Mouse (Mus musculus) common myeloid progenitor, adult 5-6 weeks (primary cell): ENCODE data around the gene Dhx16. TPM values are rescaled to one million over a fixed set of nuclear protein-coding genes. Genes with fewer than 3 reads are reported as not detected.
"Not testable (repeated sequence)": the region's sequence is repeated elsewhere in the genome, so short reads cannot be mapped to it uniquely, and the experiment has no call there.

Source experiments
- ATAC-seq: replicated peaks from 2 replicates; pipeline ENCODE4 v1.8.0; 2016; ENCODE audit warnings: low read depth, mild to moderate bottlenecking, moderate TSS enrichment, inconsistent platforms; ENCODE audit not compliant: poor library complexity, severe bottlenecking
- total RNA-seq: library from RNA; stranded (forward); fragments of 200-1000, 187-1606 nt; gene quantifications from 2 replicates; pipeline ENCODE4 v1.2.3, GENCODE M21; 2017

Gene Dhx16
- total RNA-seq, result 42.3 and 52.4 TPM in 2 replicates

GRCm38 (mm10) chr17:35879245-35880057, at the start of gene Dhx16:
TSS of gene Dhx16 (plus strand) at chr17:35879819.
- ATAC-seq, result peak; percentile 97

- no peak for ATAC-seq
These were observed 47.0 kb upstream of the Dhx16 start for GRCm38 (mm10) chr17:35832400-35833238.

GRCm38 (mm10) chr17:35833239-35833751, 46.3 kb upstream of the Dhx16 start:
- ATAC-seq, result no peak

- ATAC-seq, result no peak
These were observed 45.7 kb upstream of the Dhx16 start for GRCm38 (mm10) chr17:35833894-35834293.

GRCm38 (mm10) chr17:35834696-35835422, 44.8 kb upstream of the Dhx16 start:
- no peak for ATAC-seq

GRCm38 (mm10) chr17:35835424-35836140, 44.0 kb upstream of the Dhx16 start:
- ATAC-seq, result no peak

- ATAC-seq, result peak; percentile 15
These were observed 43.2 kb upstream of the Dhx16 start for GRCm38 (mm10) chr17:35836178-35836965.

- peak; percentile 12; the same call in 1 of the 2 replicates for ATAC-seq
These were observed 42.6 kb upstream of the Dhx16 start for GRCm38 (mm10) chr17:35836991-35837422.

GRCm38 (mm10) chr17:35837487-35837886, 42.1 kb upstream of the Dhx16 start:
- no peak for ATAC-seq

GRCm38 (mm10) chr17:35838122-35838544, 41.5 kb upstream of the Dhx16 start, which contains the start of gene Tubb5:
TSS of gene Tubb5 (minus strand) at chr17:35838306.
- peak; percentile 45 for ATAC-seq

- ATAC-seq, result no peak
These were observed 41.0 kb upstream of the Dhx16 start for GRCm38 (mm10) chr17:35838570-35838969.

GRCm38 (mm10) chr17:35839002-35839401, 40.6 kb upstream of the Dhx16 start:
- ATAC-seq, result not testable (repeated sequence)

- ATAC-seq, result no peak
These were observed 39.1 kb upstream of the Dhx16 start for GRCm38 (mm10) chr17:35840561-35840960.

GRCm38 (mm10) chr17:35841076-35841950, 38.3 kb upstream of the Dhx16 start, which contains the start of gene Mdc1:
TSS of gene Mdc1 (plus strand) at chr17:35841515.
- peak; percentile 75 for ATAC-seq

- ATAC-seq, result no peak
These were observed 37.6 kb upstream of the Dhx16 start for GRCm38 (mm10) chr17:35842006-35842405.

GRCm38 (mm10) chr17:35843514-35843913, 36.1 kb upstream of the Dhx16 start:
- no peak for ATAC-seq

GRCm38 (mm10) chr17:35848112-35848511, 31.5 kb upstream of the Dhx16 start:
- ATAC-seq, result 0 out of 2 replicates have a peak, but pooled peaks have one; percentile 19
